Mouse (Mus musculus) stomach, embryonic 14.5 days (tissue): Measurements from ENCODE around the gene Ppm1g. TPM values are rescaled to one million over a fixed set of nuclear protein-coding genes. Genes with fewer than 3 reads are reported as not detected.
A peak's percentile ranks its signal among the peaks of the same experiment; 100 is the strongest.

Source experiments
- ATAC-seq: fragments of 200-750 bp; cut with Nextera tagmentation; 2 replicates; pipeline ENCODE4 v1.8.0; 2017; ENCODE audit warnings: low read depth, moderate TSS enrichment; ENCODE audit not compliant: insufficient number of reproducible peaks, insufficient read depth, low FRiP score
- H3K27ac ChIP-seq: fragments of 300-500 bp; sonication (generic); 2 replicates; pipeline ENCODE4 v1.5.1; 2014; ENCODE audit warnings: mild to moderate bottlenecking, low read length, moderate library complexity, mixed read lengths
- H3K27me3 ChIP-seq: fragments of 300-500 bp; sonication (generic); 2 replicates; pipeline ENCODE4 v1.6.1; 2014; ENCODE audit warnings: low read length, control low read depth, mixed read lengths; ENCODE audit not compliant: control insufficient read depth, insufficient read depth
- H3K36me3 ChIP-seq: fragments of 300-500 bp; sonication (generic); 2 replicates; pipeline ENCODE4 v1.6.1; 2014; ENCODE audit warnings: mild to moderate bottlenecking, control low read depth, low read length, moderate library complexity, mixed read lengths; ENCODE audit not compliant: control insufficient read depth, insufficient read depth
- H3K4me1 ChIP-seq: fragments of 300-500 bp; sonication (generic); 2 replicates; pipeline ENCODE4 v1.6.1; 2014; ENCODE audit warnings: low read length, control low read depth, mixed read lengths; ENCODE audit not compliant: control insufficient read depth, insufficient read depth
- H3K4me2 ChIP-seq: fragments of 300-500 bp; sonication (generic); replicated peaks from 2 replicates; pipeline ENCODE4 v1.6.1; 2014; ENCODE audit warnings: low read depth, low read length, control low read depth
- H3K4me3 ChIP-seq: fragments of 300-500 bp; sonication (generic); 2 replicates; pipeline ENCODE4 v1.5.1; 2014; ENCODE audit warnings: low read depth, low read length, control low read depth
- H3K9ac ChIP-seq: fragments of 300-500 bp; sonication (generic); replicated peaks from 2 replicates; pipeline ENCODE4 v1.6.1; 2014; ENCODE audit warnings: low read depth, mild to moderate bottlenecking, control low read depth, low read length, moderate library complexity, mixed read lengths
- H3K9me3 ChIP-seq: fragments of 300-500 bp; sonication (generic); 2 replicates; pipeline ENCODE4 v1.6.1; 2016; ENCODE audit warnings: low read depth, low read length, control low read depth; ENCODE audit not compliant: control insufficient read depth
- WGBS: fragments of 180-500 bp; shearing (Covaris S2); extraction: QIAGEN DNeasy Blood & Tissue Kit; methylation state at CpG from one replicate; pipeline ENCODE4 v1.1.7; 2014; 5-methylcytosine and 5-hydroxymethylcytosine counted together
- polyA plus RNA-seq: library from polyadenylated mRNA; unstranded; fragments of >200 nt; fragmentation: Nextera tagmentation; extraction: Ambion mirVana; gene quantifications from 2 replicates; pipeline ENCODE4 v1.2.1, GENCODE M21; 2014

Gene Ppm1g
- 108 and 112 TPM in 2 replicates for polyA plus RNA-seq

DNA sequence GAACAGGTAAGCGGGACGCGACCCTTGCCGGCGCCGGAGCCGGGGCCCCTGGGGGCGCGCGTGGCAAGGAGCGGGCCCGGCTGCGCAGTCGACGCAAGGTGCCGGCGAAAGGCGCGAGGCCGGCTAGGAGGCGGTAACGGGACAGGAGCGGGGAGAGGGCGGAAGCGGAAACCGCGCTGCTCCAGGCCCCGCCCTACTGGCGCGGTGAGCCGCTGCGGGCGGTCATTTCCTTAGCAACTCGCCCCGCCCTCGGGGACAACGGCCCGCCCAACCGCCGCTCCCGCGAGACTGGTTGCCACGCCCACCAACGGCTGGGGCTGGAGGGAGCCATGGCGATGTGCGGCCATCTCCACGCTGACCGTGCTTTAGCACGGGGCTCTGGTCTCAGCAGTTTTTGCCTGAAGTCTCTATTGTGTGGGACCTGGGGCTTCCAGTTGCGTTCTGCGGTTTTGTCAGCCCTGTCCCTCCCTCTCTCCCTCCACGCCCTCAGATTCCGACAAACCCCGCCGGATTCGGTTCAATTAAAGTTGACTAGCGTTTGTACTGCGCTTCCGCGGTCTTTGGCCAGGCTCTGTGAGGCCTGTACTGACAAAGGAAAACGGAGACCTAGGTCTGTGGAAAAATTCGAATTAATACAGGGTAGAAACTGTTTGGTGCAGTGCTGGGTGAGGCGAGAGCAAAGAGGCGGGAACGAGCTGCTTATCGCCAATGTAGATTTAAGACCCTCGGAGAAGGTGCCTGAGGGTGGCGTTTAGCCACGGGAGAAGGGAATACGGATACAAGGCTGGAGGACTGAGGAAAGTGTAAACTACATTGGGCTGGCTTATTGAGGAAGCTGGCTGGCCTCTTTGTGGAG is at the start of gene Ppm1g:
Gene Ppm1g (minus strand): TSS at position 240 of the 856 bp plus-strand sequence.
- Histone ChIP-seq H3K27ac (peak within 1 kb of the TSS; percentile 92), H3K4me2 (peak within 1 kb of the TSS; percentile 84), H3K9me3 (no peaks in the 10 kb centered on the region), H3K4me3 (peak within 1 kb of the TSS; percentile 100), H3K4me1 (0 out of 2 replicates have a peak, but pooled peaks cover 4% of the 10 kb centered on the region), H3K9ac (peak within 1 kb of the TSS; percentile 87), H3K27me3 (no peaks in the 10 kb centered on the region), H3K36me3 (no peaks in the 10 kb centered on the region)
- WGBS: 1% methylated on average over 63 of the region's 70 CpGs
- peak; percentile 96 for ATAC-seq

DNA sequence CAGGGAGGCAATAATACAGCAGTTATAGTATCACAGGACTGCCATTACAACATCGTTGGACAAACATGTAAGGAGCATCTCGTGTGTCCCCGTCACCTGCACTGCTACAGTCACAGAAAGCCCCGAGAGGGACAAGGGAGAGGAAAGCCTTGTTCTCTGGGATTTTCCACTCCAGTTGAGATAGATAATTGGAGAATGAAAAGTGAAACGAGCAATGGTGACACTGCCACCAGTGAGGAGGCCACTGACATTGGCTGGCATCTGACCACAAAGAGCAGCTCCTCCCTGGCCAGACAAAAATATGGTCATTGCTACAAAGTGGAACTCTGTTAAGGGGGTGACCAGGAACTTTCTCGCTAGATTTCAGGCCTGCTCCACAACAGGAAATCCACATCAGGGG is 47.2 kb upstream of the Ppm1g start:
- H3K4me2 ChIP-seq: no peak overlapping the region
- no peaks in the 10 kb centered on the region for H3K4me1 ChIP-seq
- H3K27me3 ChIP-seq: no peaks in the 10 kb centered on the region
- H3K4me3 ChIP-seq: no peak overlapping the region
- no peak overlapping the region for H3K27ac ChIP-seq
- H3K9me3 ChIP-seq: no peaks in the 10 kb centered on the region
- 92% methylated on average over 6 of the region's 6 CpGs for WGBS
- ATAC-seq: no peak
- H3K9ac ChIP-seq: no peak overlapping the region
- H3K36me3 ChIP-seq: peaks cover 41% of the 10 kb centered on the region

DNA sequence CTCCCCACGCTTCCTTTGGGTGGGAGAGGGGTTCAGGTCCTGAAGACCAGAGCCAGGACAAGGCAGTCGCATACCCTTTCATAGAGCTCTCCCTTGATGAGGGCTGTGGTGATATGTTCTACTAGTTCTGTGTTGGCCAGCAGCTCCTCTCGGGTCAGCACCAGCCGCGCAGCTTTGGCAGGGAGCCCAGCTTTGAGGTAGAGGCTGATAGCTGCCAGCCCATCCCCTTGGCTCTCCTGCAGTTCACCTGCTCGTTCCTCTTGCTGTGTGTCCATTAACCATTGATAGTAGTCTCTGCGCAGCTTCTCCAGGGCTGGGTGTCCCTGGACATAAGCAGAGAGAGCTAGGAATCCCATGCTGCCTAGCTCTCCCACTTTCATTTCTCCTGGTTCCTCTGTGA is 45.6 kb upstream of the Ppm1g start:
- Histone ChIP-seq H3K9me3 (no peaks in the 10 kb centered on the region), H3K4me3 (no peak overlapping the region), H3K27me3 (no peaks in the 10 kb centered on the region), H3K4me2 (no peak overlapping the region), H3K36me3 (peaks cover 45% of the 10 kb centered on the region), H3K4me1 (no peaks in the 10 kb centered on the region), H3K27ac (no peak overlapping the region), H3K9ac (no peak overlapping the region)
- ATAC-seq: no peak
- 89% methylated on average over 7 of the region's 7 CpGs for WGBS

DNA sequence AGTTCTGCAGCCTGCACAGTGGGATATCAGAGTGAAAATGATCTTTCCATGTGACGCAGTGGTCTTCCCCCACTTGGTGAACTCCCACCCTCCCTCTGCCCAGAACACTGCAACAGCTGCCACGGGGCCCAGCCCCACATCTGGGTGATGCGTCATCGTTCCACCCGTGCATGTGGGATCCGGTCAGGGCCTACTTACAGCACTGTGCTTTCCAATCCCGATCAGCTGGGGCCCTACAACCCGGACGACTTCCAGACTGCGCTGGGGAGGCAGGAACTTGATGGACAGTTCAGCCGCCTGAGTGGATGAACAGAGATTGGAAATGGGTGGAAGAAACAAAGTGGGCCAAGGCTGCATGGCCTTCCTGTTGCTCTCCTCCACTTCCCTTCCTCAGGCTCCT is 37.1 kb upstream of the Ppm1g start:
- Histone ChIP-seq H3K4me3 (no peak overlapping the region), H3K27me3 (no peaks in the 10 kb centered on the region), H3K9ac (no peak overlapping the region), H3K4me2 (no peak overlapping the region), H3K4me1 (no peaks in the 10 kb centered on the region), H3K27ac (no peak overlapping the region), H3K36me3 (peaks cover 46% of the 10 kb centered on the region), H3K9me3 (no peaks in the 10 kb centered on the region)
- WGBS: 78% methylated on average over 11 of the region's 11 CpGs
- ATAC-seq: no peak

DNA sequence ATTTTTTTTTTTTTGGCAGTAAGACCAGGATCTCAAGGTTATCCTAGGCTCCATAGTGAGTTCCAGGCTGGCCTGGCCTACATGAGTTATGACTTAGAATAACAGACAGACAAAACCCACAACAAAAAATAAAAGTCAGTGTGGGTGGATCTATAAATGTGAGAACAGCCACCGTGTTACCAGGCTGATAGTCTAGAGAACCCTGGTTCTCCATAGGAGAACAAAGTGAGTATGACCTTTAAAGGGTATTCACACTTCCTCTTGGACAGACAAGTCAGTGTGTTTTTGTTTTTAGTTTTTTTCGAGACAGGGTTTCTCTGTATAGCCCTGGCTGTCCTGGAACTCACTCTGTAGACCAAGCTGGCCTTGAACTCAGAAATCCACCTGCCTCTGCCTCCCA is 35.5 kb upstream of the Ppm1g start:
- Histone ChIP-seq H3K4me2 (no peak overlapping the region), H3K36me3 (peaks cover 48% of the 10 kb centered on the region)
- 87% methylated on average over 2 of the region's 2 CpGs for WGBS

DNA sequence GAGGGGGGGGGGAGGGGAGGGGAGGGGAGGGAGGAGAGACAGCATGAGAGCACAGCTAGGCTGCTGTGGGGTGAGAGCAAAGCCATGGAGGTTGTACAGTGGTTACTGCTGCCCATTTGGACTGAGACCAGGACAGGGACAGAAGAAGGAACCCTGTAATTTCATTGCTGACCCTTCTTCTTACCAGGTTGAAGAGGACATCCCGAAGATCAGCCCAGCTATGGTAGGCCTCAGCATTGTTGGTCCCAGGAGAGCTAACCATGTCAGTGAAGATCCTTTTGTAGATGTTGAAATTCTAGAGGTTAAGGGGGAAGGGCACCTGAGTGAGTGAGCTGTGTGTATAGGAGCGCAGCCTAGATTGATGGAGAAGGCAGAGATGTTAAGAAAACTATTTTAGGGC is 34.9 kb upstream of the Ppm1g start:
- H3K9me3 ChIP-seq: no peaks in the 10 kb centered on the region

More for the DNA sequence above, 35.5 kb upstream of the Ppm1g start:
- Histone ChIP-seq H3K4me3 (no peak overlapping the region), H3K9ac (no peak overlapping the region), H3K27me3 (no peaks in the 10 kb centered on the region), H3K9me3 (no peaks in the 10 kb centered on the region), H3K4me1 (peaks cover 4% of the 10 kb centered on the region; the same call in 1 of the 2 replicates), H3K27ac (no peak overlapping the region)
- no peak for ATAC-seq

DNA sequence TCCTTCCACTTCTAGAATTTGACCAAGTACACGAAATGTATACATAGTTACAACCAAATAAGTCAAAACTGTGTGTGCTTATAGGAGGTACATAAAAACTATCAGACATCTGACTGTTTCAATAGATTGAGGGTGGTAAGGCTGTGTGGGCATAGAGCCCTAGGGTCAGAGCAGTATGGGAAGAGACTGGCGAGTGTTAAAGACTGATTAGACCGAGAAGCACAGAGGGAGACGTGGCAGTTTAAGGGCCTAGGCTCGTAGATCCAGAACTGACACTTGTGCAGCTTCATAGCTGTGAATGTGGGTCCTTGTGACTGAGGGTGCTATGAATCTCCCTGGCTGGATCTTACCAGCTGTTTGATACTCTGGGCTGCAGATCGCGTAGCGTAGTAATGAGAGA is 34.4 kb upstream of the Ppm1g start:
- Histone ChIP-seq H3K4me2 (no peak overlapping the region), H3K27ac (no peak overlapping the region)

More for the DNA sequence above, 34.9 kb upstream of the Ppm1g start:
- Histone ChIP-seq H3K27me3 (no peaks in the 10 kb centered on the region), H3K4me3 (no peak overlapping the region), H3K4me2 (no peak overlapping the region), H3K4me1 (peaks cover 9% of the 10 kb centered on the region; the same call in 1 of the 2 replicates), H3K27ac (no peak overlapping the region), H3K36me3 (peaks cover 48% of the 10 kb centered on the region), H3K9ac (no peak overlapping the region)
- WGBS: 86% methylated on average over 2 of the region's 2 CpGs
- ATAC-seq: no peak

DNA sequence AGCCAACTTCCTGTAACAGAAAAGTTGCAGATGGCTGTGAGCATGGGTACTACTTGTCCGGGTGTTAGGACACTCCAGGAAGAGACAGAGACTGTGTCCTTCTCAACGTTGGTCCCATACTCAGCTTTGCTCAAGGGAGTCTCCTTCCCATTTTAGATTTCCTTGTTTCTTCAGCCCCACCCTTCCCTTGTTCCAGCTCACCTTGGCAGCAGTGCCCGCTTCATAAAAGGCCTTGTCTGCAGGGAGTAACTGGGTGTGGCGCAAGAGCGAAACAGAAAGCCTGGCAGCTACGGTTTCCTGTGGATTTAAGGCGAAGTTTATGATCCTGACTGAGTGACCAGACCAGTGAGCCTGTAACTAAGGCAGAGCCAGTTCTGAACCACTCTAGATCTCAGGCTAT is 34.0 kb upstream of the Ppm1g start:
- ATAC-seq: peak; percentile 24; the same call in 1 of the 2 replicates
- Histone ChIP-seq H3K9ac (no peak overlapping the region), H3K4me2 (no peak overlapping the region), H3K4me1 (peaks cover 9% of the 10 kb centered on the region; the same call in 1 of the 2 replicates), H3K27ac (peak overlapping the region; percentile 62; the same call in 1 of the 2 replicates), H3K4me3 (no peak overlapping the region), H3K27me3 (no peaks in the 10 kb centered on the region), H3K9me3 (no peaks in the 10 kb centered on the region), H3K36me3 (peaks cover 48% of the 10 kb centered on the region)
- WGBS: 69% methylated on average over 7 of the region's 7 CpGs

More for the DNA sequence above, 34.4 kb upstream of the Ppm1g start:
- no peak for ATAC-seq
- Histone ChIP-seq H3K36me3 (peaks cover 48% of the 10 kb centered on the region), H3K4me1 (peaks cover 9% of the 10 kb centered on the region; the same call in 1 of the 2 replicates), H3K27me3 (no peaks in the 10 kb centered on the region), H3K9me3 (no peaks in the 10 kb centered on the region), H3K9ac (no peak overlapping the region), H3K4me3 (no peak overlapping the region)
- 85% methylated on average over 8 of the region's 8 CpGs for WGBS
